Mouse (Mus musculus) adrenal gland (tissue): ENCODE measurements around the gene Rab6b.

Source experiments
- intact Hi-C: fragments of 180-260 bp; cut with DNase I; formaldehyde crosslinking; loops from one replicate; pipeline ENCODE4 v1.15.1; 2025

The Rab6b gene

GRCm38 (mm10) chr9:103188416-103188815 is 76.8 kb downstream of the Rab6b start:
- intact Hi-C loops: no loop called here

- intact Hi-C loops: no loop called here
These were observed 90.1 kb downstream of the Rab6b start, which contains the start of gene Srprb for GRCm38 (mm10) chr9:103201561-103202260. TSS of gene Srprb (minus strand) at chr9:103202137.

GRCm38 (mm10) chr9:103205786-103206185 is 94.2 kb downstream of the Rab6b start:
- intact Hi-C loops: loop anchor here (5.0 kb wide), 1 partner anchor 97 kb away; no protein-coding TSS in a partner anchor

GRCm38 (mm10) chr9:103207846-103208245 is 96.3 kb downstream of the Rab6b start:
- intact Hi-C loops: loop anchor here (5.0 kb wide), 1 partner anchor 94 kb away; no protein-coding TSS in a partner anchor

GRCm38 (mm10) chr9:103208802-103209423 is 97.3 kb downstream of the Rab6b start:
- intact Hi-C loops: loop anchor here (5.0 kb wide), 1 partner anchor 93 kb away; no protein-coding TSS in a partner anchor

- intact Hi-C loops: no loop called here
These were observed 101.2 kb downstream of the Rab6b start for GRCm38 (mm10) chr9:103212654-103213420.

GRCm38 (mm10) chr9:103213631-103214030 is 102.0 kb downstream of the Rab6b start:
- intact Hi-C loops: no loop called here

- intact Hi-C loops: no loop called here
These were observed 102.7 kb downstream of the Rab6b start for GRCm38 (mm10) chr9:103214281-103214680.

- intact Hi-C loops: loop anchor here (1.0 kb wide), 1 partner anchor 78 kb away; no protein-coding TSS in a partner anchor
These were observed 113.1 kb downstream of the Rab6b start for GRCm38 (mm10) chr9:103224721-103225120.

- intact Hi-C loops: loop anchor here (1.0 kb wide), 1 partner anchor 77 kb away; no protein-coding TSS in a partner anchor
These were observed 113.9 kb downstream of the Rab6b start for GRCm38 (mm10) chr9:103225464-103225863.

GRCm38 (mm10) chr9:103226806-103227205 is 115.2 kb downstream of the Rab6b start:
- intact Hi-C loops: no loop called here

- intact Hi-C loops: no loop called here
These were observed 116.2 kb downstream of the Rab6b start for GRCm38 (mm10) chr9:103227760-103228159.

- intact Hi-C loops: no loop called here
These were observed 116.9 kb downstream of the Rab6b start for GRCm38 (mm10) chr9:103228370-103229003.

- intact Hi-C loops: no loop called here
These were observed 117.7 kb downstream of the Rab6b start for GRCm38 (mm10) chr9:103229037-103229867.

GRCm38 (mm10) chr9:103230151-103230951 is 118.8 kb downstream of the Rab6b start, which contains the start of the genes Gm20425 and Trf:
TSS of gene Gm20425 (minus strand) at chr9:103230307.
TSS of gene Trf (minus strand) at chr9:103230444.
- intact Hi-C loops: no loop called here

- intact Hi-C loops: no loop called here
These were observed 120.8 kb downstream of the Rab6b start for GRCm38 (mm10) chr9:103232232-103233005.

- intact Hi-C loops: no loop called here
These were observed 121.4 kb downstream of the Rab6b start for GRCm38 (mm10) chr9:103233006-103233395.

- intact Hi-C loops: no loop called here
These were observed 122.5 kb downstream of the Rab6b start for GRCm38 (mm10) chr9:103234059-103234458.
